Mouse (Mus musculus): ENCODE measurements around the gene Shroom3. TPM values are rescaled to one million over a fixed set of nuclear protein-coding genes. Genes with fewer than 3 reads are reported as not detected.

The Shroom3 gene
- total and polyA plus RNA-seq, 3 experiments: 0.04 to 0.11 TPM; not detected in 1

- no peaks in the 10 kb centered on the region for H3K9me3 ChIP-seq (replicated peaks; ENCODE audit: low read length)
- in situ Hi-C loops (cut with MboI; ENCODE audit: low pct_ligation_motif_present, low pct_unique_long_range_greater_than_20kb, low sequenced_read_pairs): no loop called here
- H3K36me3 ChIP-seq (replicated peaks in 1 of 2; ENCODE audit: control insufficient read depth in 1 of 2, insufficient read depth in 1 of 2, low read length in 1 of 2): no peaks in the 10 kb centered on the region
- no peak overlapping the region for H3K4me3 ChIP-seq (replicated peaks in 1 of 3; ENCODE audit: low read depth in 2 of 3, low read length in 2 of 3, poor library complexity in 1 of 3)
- DNase-seq (ENCODE audit: extremely low read depth): no peak
- no peak overlapping the region for H3K4me2 ChIP-seq (ENCODE audit: insufficient read depth, low read depth, poor library complexity, severe bottlenecking)
- no peaks in the 10 kb centered on the region for H3K79me2 ChIP-seq (replicated peaks; ENCODE audit: control insufficient read depth, extremely low read depth, insufficient read depth, poor library complexity, severe bottlenecking)
- peaks cover 2% of the 10 kb centered on the region for H3K27me3 ChIP-seq (replicated peaks)
- dilution Hi-C loops (cut with MboI; ENCODE audit: extremely low pct_ligation_motif_present, extremely low pct_unique_long_range_greater_than_20kb, low sequenced_read_pairs): no loop called here
- H3K9ac ChIP-seq (ENCODE audit: insufficient read depth, low read depth): no peak overlapping the region
- TF ChIP-seq CHD2 (IDR thresholded peaks at IDR 0.05; ENCODE audit: low read length): no peak
- TF ChIP-seq KAT2A (IDR thresholded peaks at IDR 0.05; ENCODE audit: insufficient replicate concordance, low read length): no peak
- no peak for TF ChIP-seq SIN3A (IDR thresholded peaks at IDR 0.05; ENCODE audit: low read length)
- no peak for TF ChIP-seq ZMIZ1 (IDR thresholded peaks at IDR 0.05; ENCODE audit: low read depth, low read length)
- no peak for TF ChIP-seq ZKSCAN1 (IDR thresholded peaks at IDR 0.05; ENCODE audit: borderline replicate concordance, low read depth, low read length)
- TF ChIP-seq USF2 (conservative IDR thresholded peaks at IDR 0.05; ENCODE audit: low read depth, low read length): no peak
- no peak for TF ChIP-seq E2F4 (IDR thresholded peaks at IDR 0.05; ENCODE audit: insufficient replicate concordance, low read depth, low read length)
- TF ChIP-seq UBTF (IDR thresholded peaks at IDR 0.05; ENCODE audit: low read depth, low read length): no peak
- TF ChIP-seq JUND (conservative IDR thresholded peaks at IDR 0.05; ENCODE audit: low read depth, low read length): no peak
- TF ChIP-seq MYC (IDR thresholded peaks at IDR 0.05; ENCODE audit: low read depth, low read length): no peak
- no peak for TF ChIP-seq TBP (conservative IDR thresholded peaks at IDR 0.05; ENCODE audit: low read depth, low read length)
- no peak overlapping the region for H3K27ac ChIP-seq (ENCODE audit: insufficient read depth, low read depth)
- H3K4me1 ChIP-seq (ENCODE audit: control insufficient read depth in 1 of 2, insufficient read depth in 2 of 2): no peaks in the 10 kb centered on the region
Measured at GRCm38 (mm10) chr5:92919390-92919789, 236.2 kb downstream of the Shroom3 start.

GRCm38 (mm10) chr5:92920984-92921383 lies 237.7 kb downstream of the Shroom3 start:
- Histone ChIP-seq H3K9me3 (replicated peaks; ENCODE audit: low read length) (no peaks in the 10 kb centered on the region), H3K4me1 (ENCODE audit: control insufficient read depth in 1 of 2, insufficient read depth in 2 of 2) (peaks cover 0 to 9% of the 10 kb centered on the region in 2 experiments; a peak in 1 of 4 replicates), H3K4me3 (replicated peaks in 1 of 3; ENCODE audit: low read depth in 2 of 3, low read length in 2 of 3, poor library complexity in 1 of 3) (no peak overlapping the region), H3K27ac (ENCODE audit: insufficient read depth, low read depth) (no peak overlapping the region), H3K27me3 (replicated peaks) (peaks cover 2% of the 10 kb centered on the region), H3K36me3 (replicated peaks in 1 of 2; ENCODE audit: control insufficient read depth in 1 of 2, insufficient read depth in 1 of 2, low read length in 1 of 2) (no peaks in the 10 kb centered on the region), H3K9ac (ENCODE audit: insufficient read depth, low read depth) (no peak overlapping the region), H3K79me2 (replicated peaks; ENCODE audit: control insufficient read depth, extremely low read depth, insufficient read depth, poor library complexity, severe bottlenecking) (no peaks in the 10 kb centered on the region), H3K4me2 (ENCODE audit: insufficient read depth, low read depth, poor library complexity, severe bottlenecking) (no peak overlapping the region)
- TF ChIP-seq ETS1 (conservative IDR thresholded peaks at IDR 0.05; ENCODE audit: low read depth, low read length): no peak
- TF ChIP-seq POLR2AphosphoS2 (IDR thresholded peaks at IDR 0.05; ENCODE audit: low read depth, low read length): no peak
- TF ChIP-seq GABPA (IDR thresholded peaks at IDR 0.05; ENCODE audit: insufficient replicate concordance, low read depth, low read length): no peak
- TF ChIP-seq USF2 (conservative IDR thresholded peaks at IDR 0.05; ENCODE audit: low read depth, low read length): no peak
- no peak for TF ChIP-seq TCF12 (IDR thresholded peaks at IDR 0.05; ENCODE audit: low read depth, low read length)
- no peak for TF ChIP-seq SIN3A (IDR thresholded peaks at IDR 0.05; ENCODE audit: low read length)
- no peak for TF ChIP-seq EP300 (IDR thresholded peaks at IDR 0.05; ENCODE audit: low read length)
- no peak for TF ChIP-seq USF1 (IDR thresholded peaks at IDR 0.05; ENCODE audit: low read depth, low read length)
- TF ChIP-seq NELFE (IDR thresholded peaks at IDR 0.05; ENCODE audit: low read depth, low read length): no peak
- TF ChIP-seq PAX5 (IDR thresholded peaks at IDR 0.05; ENCODE audit: low read length): no peak
- in situ Hi-C loops (cut with MboI; ENCODE audit: low pct_ligation_motif_present, low pct_unique_long_range_greater_than_20kb, low sequenced_read_pairs) (no loop called here), dilution Hi-C loops (cut with MboI; ENCODE audit: extremely low pct_ligation_motif_present, extremely low pct_unique_long_range_greater_than_20kb, low sequenced_read_pairs) (no loop called here)
- no peak for DNase-seq (ENCODE audit: extremely low read depth)
